Mouse (Mus musculus) gonadal fat pad, adult 2 months (tissue): ENCODE measurements around the gene Il1rl2. TPM values are rescaled to one million over a fixed set of nuclear protein-coding genes. Genes with fewer than 3 reads are reported as not detected.
A peak's percentile ranks its signal among the peaks of the same experiment; 100 is the strongest.
"Not testable (repeated sequence)": the region's sequence is repeated elsewhere in the genome, so short reads cannot be mapped to it uniquely, and the experiment has no call there.

Experiments used
- DNase-seq: peaks from one replicate; pipeline ENCODE4 v3.0.0-alpha.2; 2012; ENCODE audit warnings: low read depth
- polyA plus RNA-seq: library from polyadenylated mRNA; depleted of rRNA; stranded (reverse); fragments of >200 nt; gene quantifications from 2 replicates; pipeline ENCODE4 v1.2.3, GENCODE M21; 2012; rRNA removed

The Il1rl2 gene
- polyA plus RNA-seq, result 3.4 and 4.6 TPM in 2 replicates

DNA sequence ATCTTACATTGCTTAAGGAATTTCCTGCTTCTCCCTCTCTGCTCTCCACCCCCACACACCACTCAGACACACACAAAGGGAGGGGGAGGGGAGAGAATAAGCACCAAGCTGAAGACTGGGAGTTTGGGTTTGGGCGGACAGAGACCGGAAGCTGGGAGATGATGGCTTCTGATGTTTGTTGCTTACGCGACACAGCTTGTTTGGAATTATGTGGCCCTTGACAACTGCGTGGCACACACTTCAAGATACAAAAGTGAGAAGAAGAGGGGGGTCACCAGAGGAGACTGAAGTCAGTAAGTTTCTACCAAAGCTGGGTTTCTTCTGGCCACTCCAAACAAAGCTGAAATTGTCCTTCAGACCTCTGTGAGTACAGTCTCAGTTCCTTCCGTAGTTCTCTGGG is at the start of gene Il1rl2:
TSS of gene Il1rl2 (plus strand) at position 154 of the 400 bp plus-strand sequence.
- no peak for DNase-seq

DNA sequence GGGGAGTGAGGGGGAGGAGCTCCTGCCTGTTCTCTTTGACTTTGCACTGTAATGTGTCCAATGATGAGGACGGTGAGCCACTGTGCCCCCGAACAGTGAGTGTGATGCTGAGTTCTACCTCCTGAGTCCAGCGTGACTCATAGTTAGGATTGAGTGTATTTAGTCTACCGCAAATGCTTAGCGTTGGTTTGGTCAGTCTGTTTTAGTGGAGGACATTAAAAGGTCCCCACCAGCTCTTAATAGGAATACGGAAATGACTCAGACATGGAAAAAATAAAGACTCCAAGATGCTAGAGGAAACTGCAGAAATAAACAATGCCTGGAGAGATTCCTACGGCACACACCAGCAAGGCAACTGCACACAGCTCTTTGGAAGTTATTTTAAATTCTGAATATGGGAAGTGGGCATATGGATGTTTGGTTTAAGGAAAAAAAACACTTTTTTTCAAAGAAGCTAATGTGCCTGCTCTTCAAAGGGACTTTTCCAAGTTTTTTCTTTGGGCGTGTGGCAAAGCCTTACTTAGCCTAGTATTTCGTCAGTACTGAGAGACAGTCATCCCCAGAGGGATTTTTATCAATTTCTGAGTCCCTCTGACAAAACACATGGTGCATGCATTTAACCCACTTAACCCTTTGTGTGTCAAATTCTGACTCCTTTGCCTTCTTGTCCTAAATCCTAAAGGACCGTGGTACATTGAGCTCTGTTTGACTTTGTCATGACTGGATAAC is 49.0 kb upstream of the Il1rl2 start:
- no peak for DNase-seq

GRCm38 (mm10) chr1:40277944-40278343 is 46.5 kb upstream of the Il1rl2 start:
- DNase-seq, result no peak

DNA sequence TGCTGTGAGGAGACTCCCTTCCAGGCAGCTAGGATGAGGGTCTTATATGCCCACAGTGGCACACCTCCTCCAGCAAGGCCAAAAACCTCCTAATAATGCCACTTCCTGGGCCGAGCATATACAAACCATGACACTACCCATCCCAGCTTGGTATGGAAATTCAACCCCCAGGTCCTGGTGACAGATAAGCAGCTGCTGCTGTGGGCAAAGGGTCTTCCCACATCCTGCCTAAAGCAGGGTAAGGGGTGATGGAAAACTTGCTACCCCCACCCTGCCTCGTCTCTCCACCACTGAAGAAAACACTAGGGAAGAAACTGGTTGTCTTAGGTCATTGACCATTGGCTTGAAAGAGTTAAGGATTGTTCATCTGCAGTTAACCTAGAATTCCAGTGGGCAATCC is 45.7 kb upstream of the Il1rl2 start:
- DNase-seq, result no peak

- DNase-seq, result no peak
These were observed 45.1 kb upstream of the Il1rl2 start for GRCm38 (mm10) chr1:40279182-40279743.

GRCm38 (mm10) chr1:40281950-40282349 is 42.5 kb upstream of the Il1rl2 start:
- DNase-seq, result no peak

DNA sequence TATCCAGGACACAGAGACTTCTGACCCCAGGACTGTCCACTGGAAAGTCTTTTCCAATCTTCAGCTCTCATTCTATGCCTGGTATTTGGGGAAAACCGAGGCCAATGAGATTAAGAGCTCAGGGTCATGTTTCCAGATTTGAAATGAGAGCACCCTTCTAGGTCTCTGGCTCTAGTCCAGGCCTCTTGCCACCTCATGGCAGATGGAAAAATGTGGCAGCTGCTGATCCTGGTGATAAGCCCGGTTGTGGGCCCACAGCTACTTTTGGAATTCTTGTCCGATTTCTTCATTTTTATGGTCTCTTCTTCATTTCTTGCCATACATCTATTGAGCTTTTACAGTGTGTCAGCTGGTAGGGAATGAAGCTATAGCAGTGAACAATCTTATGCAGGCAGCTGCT is 42.0 kb upstream of the Il1rl2 start:
- no peak for DNase-seq

DNA sequence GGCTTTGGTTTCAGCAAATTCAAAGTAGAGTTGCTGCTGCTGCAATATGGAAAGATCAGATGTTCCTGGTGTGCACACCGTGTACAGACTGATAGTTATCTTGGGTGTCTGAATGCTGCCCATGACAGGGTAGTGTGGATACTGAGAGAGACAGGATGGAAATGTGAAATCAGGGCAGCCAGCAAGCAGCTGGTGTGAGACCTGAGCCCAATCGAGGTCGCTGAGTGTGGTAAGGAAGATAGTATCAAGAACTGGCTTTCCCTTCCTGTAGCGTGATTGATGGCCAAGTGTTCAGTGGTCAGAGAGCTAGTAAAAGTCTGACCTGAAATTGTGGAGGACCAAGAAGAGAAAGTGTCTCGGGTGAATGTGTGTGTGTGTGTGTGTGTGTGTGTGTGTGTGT is 40.4 kb upstream of the Il1rl2 start:
- DNase-seq, result no peak

DNA sequence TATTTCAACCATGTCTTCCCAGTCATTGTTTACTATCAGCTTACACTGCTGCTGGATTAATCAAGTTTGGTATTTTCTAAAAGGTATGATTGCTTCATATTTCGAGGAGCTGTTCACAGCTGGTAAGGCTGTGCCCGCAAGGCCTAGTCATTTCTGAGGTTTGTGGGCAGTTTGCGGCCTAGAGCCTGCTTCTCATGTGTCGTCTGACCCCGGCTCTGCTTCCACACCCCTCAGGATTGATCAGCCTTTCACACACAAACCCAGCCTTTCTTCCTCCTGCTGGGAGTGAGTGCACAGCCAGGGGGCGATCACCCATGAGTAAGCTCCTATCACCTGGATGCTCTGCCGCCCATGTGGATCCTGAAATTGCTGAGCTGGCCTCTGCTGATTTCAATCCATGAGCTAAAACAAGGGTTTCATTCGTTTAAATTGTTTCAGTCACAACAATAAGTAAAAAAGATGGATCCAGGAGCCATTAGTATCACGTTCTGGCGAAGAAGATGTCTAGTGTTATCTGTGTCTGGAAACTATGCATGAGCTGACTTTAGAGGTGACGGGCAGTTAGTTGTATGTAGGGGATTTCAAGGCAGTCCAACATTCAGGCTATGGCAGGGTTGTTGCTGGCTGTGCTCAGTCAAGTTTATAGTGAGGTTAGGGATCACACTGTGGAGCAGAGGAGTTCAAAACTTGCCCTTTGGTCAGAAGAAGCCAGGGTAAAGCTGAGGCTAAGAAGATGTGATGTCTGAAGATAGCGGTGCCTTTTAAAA is 33.7 kb upstream of the Il1rl2 start:
- no peak for DNase-seq

DNA sequence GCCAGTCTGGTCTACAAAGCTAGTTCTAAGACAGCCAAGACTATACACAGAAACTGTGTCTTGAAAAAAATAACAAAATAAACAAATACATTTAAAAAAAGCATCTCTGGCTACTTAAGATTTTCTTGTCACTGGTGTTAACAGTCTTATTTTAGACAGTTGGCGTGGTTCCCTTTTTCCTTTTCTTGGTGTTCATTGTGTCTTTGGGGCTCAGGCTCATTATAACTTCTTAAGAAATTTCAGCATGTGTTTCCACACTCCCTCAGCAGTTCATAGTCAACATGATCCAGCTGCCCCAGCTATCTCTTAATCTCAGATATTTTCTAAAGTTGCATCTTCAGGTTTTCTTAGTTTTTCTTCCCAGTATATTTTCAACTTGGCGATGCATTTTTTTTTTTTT is 32.2 kb upstream of the Il1rl2 start:
- DNase-seq, result no peak

GRCm38 (mm10) chr1:40293891-40294290 is 30.5 kb upstream of the Il1rl2 start:
- DNase-seq, result no peak

DNA sequence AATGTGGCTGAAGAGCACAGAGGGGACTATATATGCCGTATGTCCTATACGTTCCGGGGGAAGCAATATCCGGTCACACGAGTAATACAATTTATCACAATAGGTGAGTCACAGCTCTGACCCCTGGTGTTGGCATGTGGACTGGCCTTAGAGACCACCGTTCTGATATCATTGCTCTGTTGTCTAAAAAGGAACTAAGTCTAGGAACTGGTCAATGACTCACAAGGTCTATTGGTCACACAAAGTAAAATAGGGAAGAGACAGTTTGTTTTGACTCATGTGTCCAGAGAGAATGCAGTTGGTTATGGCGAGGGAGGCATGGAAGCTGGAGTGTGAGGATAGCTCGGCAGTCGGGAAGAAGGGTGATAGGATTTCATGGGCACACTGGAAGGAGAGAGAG is 29.6 kb upstream of the Il1rl2 start:
- no peak for DNase-seq

DNA sequence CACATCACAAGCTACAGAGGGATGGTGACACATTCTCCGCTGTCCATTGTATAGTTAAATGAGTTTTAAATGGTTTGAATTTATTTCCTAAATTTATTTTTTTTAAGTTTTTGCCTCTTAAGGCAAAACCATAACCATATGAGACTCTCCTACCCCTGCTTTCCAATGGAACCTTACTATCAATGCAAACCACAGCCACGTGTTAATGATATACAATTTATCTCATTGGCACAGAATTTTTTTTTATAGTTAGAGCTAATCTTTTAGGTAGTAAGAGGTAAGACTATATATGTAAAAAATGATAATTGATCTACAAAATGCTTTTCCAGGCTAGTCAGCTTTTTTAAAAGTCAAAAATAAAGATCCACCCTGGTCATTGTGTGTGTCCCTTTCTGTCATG is 26.4 kb upstream of the Il1rl2 start:
- no peak for DNase-seq

GRCm38 (mm10) chr1:40303179-40303866 is 21.1 kb upstream of the Il1rl2 start:
- DNase-seq, result no peak

GRCm38 (mm10) chr1:40304321-40304720 is 20.1 kb upstream of the Il1rl2 start:
- DNase-seq, result not testable (repeated sequence)

- no peak for DNase-seq
These were observed 18.3 kb upstream of the Il1rl2 start for GRCm38 (mm10) chr1:40306111-40306510.

- no peak for DNase-seq
These were observed 13.3 kb upstream of the Il1rl2 start for GRCm38 (mm10) chr1:40311123-40311522.

DNA sequence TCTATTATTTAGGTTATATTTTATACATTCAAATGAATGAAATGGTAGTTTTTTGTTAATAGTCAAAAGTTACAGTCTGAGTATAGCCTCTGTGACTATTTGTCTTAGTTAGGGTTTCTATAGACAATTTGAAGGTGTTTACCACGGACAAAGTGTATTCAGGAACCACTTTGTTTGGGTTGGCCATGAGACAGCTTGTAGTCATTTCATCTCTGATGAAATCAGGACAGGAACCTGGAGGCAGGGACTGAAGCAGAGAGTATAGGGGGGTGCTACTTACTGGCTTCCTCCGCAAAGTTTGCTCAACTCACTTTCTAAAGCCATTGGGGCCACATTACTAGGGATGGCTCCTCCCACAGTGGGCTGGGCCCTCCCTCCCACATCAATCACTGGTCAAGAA is 12.8 kb upstream of the Il1rl2 start:
- peak; percentile 34 for DNase-seq

DNA sequence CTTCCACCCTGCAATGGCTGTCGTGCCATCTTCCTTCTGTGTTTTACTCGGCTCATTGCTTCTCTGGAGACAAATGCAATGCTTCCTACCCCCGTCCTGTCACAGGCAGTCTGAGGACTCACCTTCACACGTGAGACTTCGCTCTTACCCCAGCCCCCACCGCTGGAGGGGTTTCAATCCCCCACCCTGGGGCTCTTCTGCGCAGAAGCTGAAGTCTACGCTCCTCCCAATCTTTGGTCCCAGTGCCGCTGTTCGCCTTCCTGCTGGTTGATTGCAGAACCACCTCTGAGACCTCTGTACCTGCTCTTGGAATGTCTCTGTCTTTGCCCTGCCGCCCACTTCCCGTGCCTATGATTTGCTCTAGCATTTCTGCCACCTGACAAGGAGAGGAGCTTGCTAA is 10.4 kb upstream of the Il1rl2 start:
- DNase-seq, result no peak

GRCm38 (mm10) chr1:40317657-40318056 is 6.8 kb upstream of the Il1rl2 start:
- no peak for DNase-seq

GRCm38 (mm10) chr1:40321824-40322223 is 2.6 kb upstream of the Il1rl2 start:
- DNase-seq, result no peak

DNA sequence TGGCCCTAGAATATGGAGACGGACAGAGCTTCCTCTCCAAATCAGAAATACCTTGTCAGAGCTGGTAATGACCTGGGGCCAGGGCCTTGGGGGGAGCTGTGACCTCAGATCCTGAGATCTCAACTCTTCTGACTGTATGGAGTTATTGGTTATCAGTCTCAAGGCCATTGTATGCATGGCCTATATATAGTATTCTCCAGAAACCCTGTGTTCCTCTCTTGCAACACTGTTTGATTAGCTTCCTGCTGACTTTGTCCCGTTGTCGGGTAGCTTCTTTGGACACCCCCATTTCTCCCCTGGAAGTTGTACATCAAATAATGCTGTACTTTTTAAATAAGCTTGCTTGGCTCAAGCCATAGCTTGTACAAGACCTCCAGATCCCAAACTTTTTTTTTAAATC is 1.9 kb upstream of the Il1rl2 start:
- no peak for DNase-seq
